Mouse (Mus musculus): Measurements from ENCODE around the gene Nfia. TPM values are rescaled to one million over a fixed set of nuclear protein-coding genes. Genes with fewer than 3 reads are reported as not detected.

Nfia gene
- polyA plus RNA-seq, 1 experiment from 2014 or later = 45.1 TPM

DNA sequence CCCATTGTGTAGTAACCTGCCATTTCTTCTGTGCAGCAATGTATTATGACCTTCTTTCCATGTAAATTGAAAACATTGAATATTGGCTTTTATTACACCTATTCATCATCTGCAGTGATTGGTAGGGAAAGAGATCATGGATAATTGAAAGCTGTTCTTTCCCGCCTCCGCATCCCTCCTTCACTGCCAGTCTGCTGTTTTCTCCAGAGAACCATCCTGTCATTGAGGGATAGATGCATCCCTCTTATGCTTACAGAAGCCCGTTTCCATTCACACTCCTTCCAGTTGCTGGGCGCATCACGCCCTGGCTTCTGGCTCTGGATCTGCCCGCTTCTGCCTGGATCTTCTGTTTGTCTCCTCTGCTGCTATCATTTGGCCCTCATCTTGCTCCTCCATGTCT, 312.5 kb downstream of the Nfia start:
- Histone ChIP-seq H3K9ac (no peak overlapping the region), H3K27ac (replicated peaks) (0 out of 2 replicates have a peak overlapping the region, but pooled peaks have one; percentile 3), H3K4me3 (no peak overlapping the region), H3K4me1 (replicated peaks) (peaks cover 3% of the 10 kb centered on the region), H3K27me3 (no peaks in the 10 kb centered on the region), H3K9me3 (no peaks in the 10 kb centered on the region), H3K36me3 (no peaks in the 10 kb centered on the region), H3K4me2 (no peak overlapping the region)
- no peak for ATAC-seq (ENCODE audit: low read depth)
- WGBS = 67% methylated on average over 6 of the region's 6 CpGs

GRCm38 (mm10) chr4:98086976-98087375, 314.4 kb downstream of the Nfia start:
- H3K4me1 ChIP-seq (replicated peaks) = peaks cover 9% of the 10 kb centered on the region
- no peak overlapping the region for H3K9ac ChIP-seq
- H3K9me3 ChIP-seq = no peaks in the 10 kb centered on the region
- ATAC-seq (ENCODE audit: low read depth) = no peak
- H3K4me3 ChIP-seq = no peak overlapping the region
- no peak overlapping the region for H3K4me2 ChIP-seq
- no peak overlapping the region for H3K27ac ChIP-seq (replicated peaks)
- no peaks in the 10 kb centered on the region for H3K27me3 ChIP-seq
- H3K36me3 ChIP-seq = no peaks in the 10 kb centered on the region
- whole genome bisulfite sequencing = 73% methylated on average over 4 of the region's 4 CpGs

DNA sequence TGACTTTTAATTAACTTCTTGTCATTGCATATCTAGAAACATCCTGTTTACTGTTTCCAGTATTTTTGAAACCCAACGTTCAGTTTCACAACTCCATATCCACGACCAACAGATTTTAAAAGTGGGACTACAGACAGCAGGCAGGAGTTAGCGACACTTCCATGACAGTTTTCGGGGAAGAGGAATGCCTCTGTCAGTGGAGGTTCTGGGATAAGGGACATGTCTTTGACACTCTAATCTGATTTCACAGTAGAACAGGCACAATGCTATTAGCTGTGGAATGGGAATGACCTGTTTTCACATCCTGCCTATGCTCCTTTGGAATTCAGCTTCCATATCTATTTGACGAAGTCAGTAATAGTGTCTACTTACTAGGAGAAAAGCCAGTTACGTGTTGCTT, 317.5 kb downstream of the Nfia start:
- no peak overlapping the region for H3K4me2 ChIP-seq

GRCm38 (mm10) chr4:98090586-98090985, 318.1 kb downstream of the Nfia start:
- no peak overlapping the region for H3K9ac ChIP-seq
- no peaks in the 10 kb centered on the region for H3K9me3 ChIP-seq
- H3K27ac ChIP-seq (replicated peaks) = no peak overlapping the region
- ATAC-seq (ENCODE audit: low read depth) = no peak
- H3K4me3 ChIP-seq = no peak overlapping the region
- peaks cover 28% of the 10 kb centered on the region for H3K4me1 ChIP-seq (replicated peaks)
- 80% methylated on average over 3 of the region's 3 CpGs for WGBS
- no peaks in the 10 kb centered on the region for H3K36me3 ChIP-seq
- no peak overlapping the region for H3K4me2 ChIP-seq
- no peaks in the 10 kb centered on the region for H3K27me3 ChIP-seq

More for the DNA sequence above, 317.5 kb downstream of the Nfia start:
- H3K27ac ChIP-seq (replicated peaks) = no peak overlapping the region
- H3K27me3 ChIP-seq = no peaks in the 10 kb centered on the region
- no peaks in the 10 kb centered on the region for H3K36me3 ChIP-seq
- H3K9ac ChIP-seq = no peak overlapping the region
- H3K9me3 ChIP-seq = no peaks in the 10 kb centered on the region
- no peak overlapping the region for H3K4me3 ChIP-seq
- WGBS = 83% methylated on average over 6 of the region's 6 CpGs
- H3K4me1 ChIP-seq (replicated peaks) = peaks cover 28% of the 10 kb centered on the region
- ATAC-seq (ENCODE audit: low read depth) = no peak

GRCm38 (mm10) chr4:98091368-98091827, 318.9 kb downstream of the Nfia start:
- no peak overlapping the region for H3K4me3 ChIP-seq
- no peaks in the 10 kb centered on the region for H3K27me3 ChIP-seq
- H3K27ac ChIP-seq (replicated peaks) = peak overlapping the region; percentile 54
- ATAC-seq (ENCODE audit: low read depth) = no peak
- H3K36me3 ChIP-seq = no peaks in the 10 kb centered on the region
- H3K4me1 ChIP-seq (replicated peaks) = peaks cover 25% of the 10 kb centered on the region
- WGBS = 72% methylated on average over 4 of the region's 4 CpGs
- H3K4me2 ChIP-seq = no peak overlapping the region
- H3K9ac ChIP-seq = no peak overlapping the region
- no peaks in the 10 kb centered on the region for H3K9me3 ChIP-seq

DNA sequence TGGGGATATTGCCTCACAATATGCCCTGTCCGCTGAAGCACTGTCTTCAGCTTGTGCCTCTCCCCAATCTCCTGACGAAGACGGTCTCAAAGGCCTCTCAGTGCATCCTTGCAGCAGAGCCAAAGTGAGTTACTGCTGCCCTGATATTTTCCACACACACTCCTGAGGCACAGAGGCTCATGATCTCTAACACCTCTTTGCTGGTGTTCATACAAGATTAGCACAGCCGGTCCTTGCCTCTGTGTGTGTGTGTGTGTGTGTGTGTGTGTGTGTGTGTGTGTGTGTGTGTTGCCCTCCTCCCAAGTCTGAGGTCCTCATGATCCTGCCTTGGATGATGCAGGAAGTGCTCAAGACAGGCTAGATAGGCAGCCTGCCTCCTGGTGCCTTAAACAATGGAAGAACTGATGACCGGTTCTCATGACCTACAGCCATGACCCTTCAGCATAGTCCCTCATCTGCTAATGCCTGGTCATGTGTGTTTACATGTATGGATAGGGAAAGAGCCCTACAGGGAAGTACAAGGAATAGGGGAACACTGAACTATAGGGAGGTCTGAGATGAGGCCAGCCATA, 319.5 kb downstream of the Nfia start:
- H3K9me3 ChIP-seq = no peaks in the 10 kb centered on the region
- no peaks in the 10 kb centered on the region for H3K27me3 ChIP-seq
- H3K4me1 ChIP-seq (replicated peaks) = peaks cover 25% of the 10 kb centered on the region
- ATAC-seq (ENCODE audit: low read depth) = no peak
- H3K4me2 ChIP-seq = no peak overlapping the region
- no peaks in the 10 kb centered on the region for H3K36me3 ChIP-seq
- H3K9ac ChIP-seq = no peak overlapping the region
- peak overlapping the region; percentile 54 for H3K27ac ChIP-seq (replicated peaks)
- 88% methylated on average over 5 of the region's 5 CpGs for WGBS
- H3K4me3 ChIP-seq = no peak overlapping the region

- no peaks in the 10 kb centered on the region for H3K27me3 ChIP-seq
- H3K4me2 ChIP-seq = peak overlapping the region; percentile 39
- peaks cover 40% of the 10 kb centered on the region for H3K4me1 ChIP-seq (replicated peaks)
- H3K9me3 ChIP-seq = no peaks in the 10 kb centered on the region
- 0 out of 2 replicates have a peak, but pooled peaks cover 3% of the 10 kb centered on the region for H3K36me3 ChIP-seq
- no peak overlapping the region for H3K4me3 ChIP-seq
- 16% methylated on average over 19 of the region's 19 CpGs for WGBS
- peak overlapping the region; percentile 13; the same call in 1 of the 2 replicates for H3K9ac ChIP-seq
- peak; percentile 55 for ATAC-seq (ENCODE audit: low read depth)
- H3K27ac ChIP-seq (replicated peaks) = peak overlapping the region; percentile 54; the same call in 1 of the 2 replicates
Observed at GRCm38 (mm10) chr4:98094112-98094805, 321.7 kb downstream of the Nfia start.

DNA sequence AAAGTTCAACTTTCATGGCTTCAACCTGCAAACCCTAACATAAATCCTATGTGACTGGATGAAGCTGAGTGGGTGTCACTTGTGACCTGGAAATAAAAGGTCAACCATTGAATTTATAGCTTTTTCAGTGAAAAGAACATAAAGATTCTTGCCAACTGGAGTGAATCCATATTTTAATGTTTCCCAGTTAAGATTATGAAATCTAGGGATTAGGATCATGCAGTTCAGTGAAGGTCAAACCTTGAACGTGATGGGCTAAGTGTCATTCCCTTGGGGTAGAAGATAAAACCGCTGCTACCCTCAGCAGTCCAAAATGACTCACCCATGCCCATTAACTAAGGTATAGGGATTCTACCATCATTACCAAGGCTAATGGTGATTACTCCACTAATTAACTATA, 322.5 kb downstream of the Nfia start:
- H3K4me3 ChIP-seq = no peak overlapping the region
- H3K9me3 ChIP-seq = no peaks in the 10 kb centered on the region
- H3K36me3 ChIP-seq = 0 out of 2 replicates have a peak, but pooled peaks cover 3% of the 10 kb centered on the region
- no peak overlapping the region for H3K9ac ChIP-seq
- peaks cover 48% of the 10 kb centered on the region for H3K4me1 ChIP-seq (replicated peaks)
- no peaks in the 10 kb centered on the region for H3K27me3 ChIP-seq
- H3K4me2 ChIP-seq = no peak overlapping the region
- ATAC-seq (ENCODE audit: low read depth) = no peak
- WGBS = 46% methylated on average over 2 of the region's 2 CpGs
- H3K27ac ChIP-seq (replicated peaks) = no peak overlapping the region

DNA sequence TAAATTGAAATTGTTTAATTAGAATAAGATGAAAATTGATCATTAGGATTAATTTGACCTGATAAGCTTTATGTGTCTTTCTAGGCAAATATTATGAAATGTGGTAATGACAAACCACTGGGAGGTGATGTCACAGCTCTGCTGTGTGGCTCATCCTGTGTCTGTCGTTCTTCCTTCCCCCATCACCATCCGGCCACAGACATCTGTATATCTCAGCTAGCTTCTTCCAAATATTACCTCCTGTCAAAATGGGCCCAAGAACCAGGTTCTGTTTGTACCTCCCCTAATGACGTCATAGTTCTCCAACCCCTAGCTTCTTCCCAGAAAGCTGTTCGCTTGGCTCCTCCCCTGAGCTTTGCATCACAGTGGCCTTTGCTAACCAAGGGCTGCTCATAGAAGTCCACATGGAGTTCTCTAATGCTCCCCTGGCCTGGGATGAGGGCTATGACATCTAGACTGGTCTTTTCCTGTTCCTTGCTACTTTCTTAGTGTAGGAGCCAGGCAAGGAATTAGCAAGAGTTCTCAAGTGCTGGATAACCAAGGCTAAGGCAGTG, 324.6 kb downstream of the Nfia start:
- Histone ChIP-seq H3K27me3 (no peaks in the 10 kb centered on the region), H3K9me3 (no peaks in the 10 kb centered on the region), H3K27ac (replicated peaks) (0 out of 2 replicates have a peak overlapping the region, but pooled peaks have one; percentile 46), H3K4me2 (no peak overlapping the region), H3K4me1 (replicated peaks) (peaks cover 60% of the 10 kb centered on the region), H3K9ac (no peak overlapping the region), H3K4me3 (no peak overlapping the region), H3K36me3 (0 out of 2 replicates have a peak, but pooled peaks cover 3% of the 10 kb centered on the region)
- no peak for ATAC-seq (ENCODE audit: low read depth)
- WGBS = 90% methylated on average over 4 of the region's 4 CpGs

GRCm38 (mm10) chr4:98098663-98099062, 326.1 kb downstream of the Nfia start:
- Histone ChIP-seq H3K36me3 (0 out of 2 replicates have a peak, but pooled peaks cover 3% of the 10 kb centered on the region), H3K9ac (no peak overlapping the region), H3K4me1 (replicated peaks) (peaks cover 66% of the 10 kb centered on the region), H3K4me3 (no peak overlapping the region), H3K4me2 (no peak overlapping the region), H3K27ac (replicated peaks) (peak overlapping the region; percentile 59), H3K9me3 (no peaks in the 10 kb centered on the region), H3K27me3 (no peaks in the 10 kb centered on the region)
- WGBS = 59% methylated on average over 1 of the region's 1 CpGs
- ATAC-seq (ENCODE audit: low read depth) = no peak

GRCm38 (mm10) chr4:98099433-98099832, 326.9 kb downstream of the Nfia start:
- ATAC-seq (ENCODE audit: low read depth) = 0 out of 2 replicates have a peak, but pooled peaks have one; percentile 51
- no peak overlapping the region for H3K4me3 ChIP-seq
- H3K36me3 ChIP-seq = 0 out of 2 replicates have a peak, but pooled peaks cover 3% of the 10 kb centered on the region
- H3K4me1 ChIP-seq (replicated peaks) = peaks cover 66% of the 10 kb centered on the region
- no peak overlapping the region for H3K4me2 ChIP-seq
- H3K9me3 ChIP-seq = no peaks in the 10 kb centered on the region
- peak overlapping the region; percentile 59; the same call in 1 of the 2 replicates for H3K27ac ChIP-seq (replicated peaks)
- H3K9ac ChIP-seq = no peak overlapping the region
- H3K27me3 ChIP-seq = no peaks in the 10 kb centered on the region
- WGBS = 23% methylated on average over 5 of the region's 5 CpGs

Measured in neural tube, embryonic 13.5 days (tissue).